Mouse (Mus musculus) yolk sac, embryonic 10.5 days (tissue): ENCODE results near the gene Ccdc12.

Experiments
- DNase-seq: peaks from one replicate; pipeline ENCODE4 v3.0.0-alpha.2; 2017; ENCODE audit warnings: low spot score

Ccdc12 gene

GRCm38 (mm10) chr9:110742295-110742950 lies 86.1 kb downstream of the Ccdc12 start:
- DNase-seq: peak; percentile 66

- DNase-seq: peak; percentile 53
Observed at GRCm38 (mm10) chr9:110742951-110743455, 86.7 kb downstream of the Ccdc12 start.

- peak; percentile 77 for DNase-seq
Observed at GRCm38 (mm10) chr9:110743456-110744323, 87.4 kb downstream of the Ccdc12 start.

GRCm38 (mm10) chr9:110745752-110746151 lies 89.4 kb downstream of the Ccdc12 start:
- peak; percentile 82 for DNase-seq

- DNase-seq: peak; percentile 71
Observed at GRCm38 (mm10) chr9:110746238-110746637, 89.9 kb downstream of the Ccdc12 start.

- no peak for DNase-seq
Observed at GRCm38 (mm10) chr9:110746961-110747360, 90.7 kb downstream of the Ccdc12 start, which contains the start of gene Pth1r. TSS of gene Pth1r (minus strand) at chr9:110747145.

GRCm38 (mm10) chr9:110748451-110748850 lies 92.1 kb downstream of the Ccdc12 start:
- DNase-seq: no peak

- DNase-seq: no peak
Observed at GRCm38 (mm10) chr9:110750404-110751187, 94.3 kb downstream of the Ccdc12 start.

GRCm38 (mm10) chr9:110751412-110751811 lies 95.1 kb downstream of the Ccdc12 start:
- no peak for DNase-seq

GRCm38 (mm10) chr9:110752917-110753435 lies 96.7 kb downstream of the Ccdc12 start:
- peak; percentile 73 for DNase-seq

GRCm38 (mm10) chr9:110753773-110754172 lies 97.5 kb downstream of the Ccdc12 start:
- no peak for DNase-seq

- no peak for DNase-seq
Observed at GRCm38 (mm10) chr9:110757816-110758215, 101.5 kb downstream of the Ccdc12 start.

GRCm38 (mm10) chr9:110758605-110759004 lies 102.3 kb downstream of the Ccdc12 start:
- DNase-seq: no peak

GRCm38 (mm10) chr9:110759265-110759664 lies 103.0 kb downstream of the Ccdc12 start:
- DNase-seq: no peak

- no peak for DNase-seq
Observed at GRCm38 (mm10) chr9:110760886-110761285, 104.6 kb downstream of the Ccdc12 start.
